Mouse (Mus musculus) WW6 (cell line): Measurements from ENCODE around the gene Olfr1306.

ENCODE experiments used
- DNase-seq: peaks from one replicate; pipeline ENCODE4 v3.0.0-alpha.2; 2013; ENCODE audit warnings: low read depth, low spot score

The Olfr1306 gene

DNA sequence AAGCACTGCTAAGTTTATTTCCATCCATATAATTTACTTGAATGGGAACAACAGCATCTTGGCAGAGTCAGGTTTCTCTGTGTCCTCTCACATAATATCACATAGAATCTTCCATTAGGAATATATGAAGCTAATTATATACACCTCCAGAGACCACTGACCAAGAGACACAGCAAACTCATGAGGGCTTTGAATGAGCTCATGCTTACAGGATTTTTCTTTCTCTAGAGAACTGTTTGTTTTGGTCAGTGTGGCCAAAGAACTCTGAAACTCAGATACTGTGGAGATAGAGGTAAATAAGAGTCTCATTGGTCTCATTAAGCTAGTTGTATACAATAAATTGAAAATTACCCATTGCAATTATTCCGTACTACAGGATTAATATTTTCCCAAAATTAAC, at the start of gene Olfr1306:
Gene Olfr1306, minus strand, starts transcription at position 101 of the 400 bp plus-strand sequence.
- no peak for DNase-seq

DNA sequence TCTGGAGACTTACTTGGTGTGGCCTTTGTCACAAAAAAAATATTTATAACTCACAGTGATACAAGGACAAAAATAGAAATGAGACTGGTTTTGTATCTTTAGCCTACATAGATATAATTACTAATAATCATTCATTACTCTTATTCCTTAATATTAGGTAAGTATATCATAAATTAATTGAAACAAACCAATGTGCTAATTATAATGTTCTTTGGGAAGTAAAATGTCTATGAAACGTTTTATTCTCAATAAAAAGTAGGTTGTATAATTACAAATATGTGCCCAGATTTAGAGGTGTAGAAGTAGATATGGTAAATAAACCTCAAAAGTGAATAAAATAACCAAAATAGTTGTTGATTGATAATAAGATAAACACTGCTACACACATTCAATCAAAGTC, 48.8 kb upstream of the Olfr1306 start, which contains the start of gene Olfr1308:
Gene Olfr1308, minus strand, starts transcription at position 101 of the 400 bp plus-strand sequence.
- DNase-seq: no peak

GRCm38 (mm10) chr2:111949340-111949739, 33.3 kb upstream of the Olfr1306 start, which contains the start of gene Olfr1307:
Gene Olfr1307 (minus strand): TSS chr2:111949440.
- DNase-seq: no peak

GRCm38 (mm10) chr2:111877049-111877448, 39.0 kb downstream of the Olfr1306 start, which contains the start of gene Olfr1305:
Gene Olfr1305 (minus strand): TSS chr2:111877149.
- DNase-seq: no peak
